Mouse (Mus musculus) adrenal gland, adult 2 months (tissue): ENCODE results near the gene Zfp949. TPM values are rescaled to one million over a fixed set of nuclear protein-coding genes. Genes with fewer than 3 reads are reported as not detected.
A peak's percentile ranks its signal among the peaks of the same experiment; 100 is the strongest.

Source experiments
- DNase-seq: peaks from one replicate; pipeline ENCODE4 v3.0.0; 2021
- long read RNA-seq: library from polyadenylated mRNA; stranded (forward); transcript quantifications from one replicate; pipeline ENCODE4 v2.0.0, GENCODE M21; 2021
- polyA plus RNA-seq: library from polyadenylated mRNA; depleted of rRNA; stranded (reverse); fragments of >200 nt; gene quantifications from 2 replicates; pipeline ENCODE4 v1.2.3, GENCODE M21; 2012; rRNA removed
- total RNA-seq, 2 experiments: library from RNA; stranded (reverse); gene quantifications; 2 replicates each; pipeline ENCODE4 v1.2.3; 2021

Zfp949 gene
- total RNA-seq = 10 to 100 TPM in 1 of 2 experiments, 1 to 10 TPM in 1; 9.1 to 10.9 TPM
- 0.95 and 1.4 TPM in 2 replicates for polyA plus RNA-seq
- long read RNA-seq, partial matches to known transcripts = 1 of 3 reads
- long read RNA-seq, other reads (novel, unspliced or antisense) = 1 of 3 reads

DNA sequence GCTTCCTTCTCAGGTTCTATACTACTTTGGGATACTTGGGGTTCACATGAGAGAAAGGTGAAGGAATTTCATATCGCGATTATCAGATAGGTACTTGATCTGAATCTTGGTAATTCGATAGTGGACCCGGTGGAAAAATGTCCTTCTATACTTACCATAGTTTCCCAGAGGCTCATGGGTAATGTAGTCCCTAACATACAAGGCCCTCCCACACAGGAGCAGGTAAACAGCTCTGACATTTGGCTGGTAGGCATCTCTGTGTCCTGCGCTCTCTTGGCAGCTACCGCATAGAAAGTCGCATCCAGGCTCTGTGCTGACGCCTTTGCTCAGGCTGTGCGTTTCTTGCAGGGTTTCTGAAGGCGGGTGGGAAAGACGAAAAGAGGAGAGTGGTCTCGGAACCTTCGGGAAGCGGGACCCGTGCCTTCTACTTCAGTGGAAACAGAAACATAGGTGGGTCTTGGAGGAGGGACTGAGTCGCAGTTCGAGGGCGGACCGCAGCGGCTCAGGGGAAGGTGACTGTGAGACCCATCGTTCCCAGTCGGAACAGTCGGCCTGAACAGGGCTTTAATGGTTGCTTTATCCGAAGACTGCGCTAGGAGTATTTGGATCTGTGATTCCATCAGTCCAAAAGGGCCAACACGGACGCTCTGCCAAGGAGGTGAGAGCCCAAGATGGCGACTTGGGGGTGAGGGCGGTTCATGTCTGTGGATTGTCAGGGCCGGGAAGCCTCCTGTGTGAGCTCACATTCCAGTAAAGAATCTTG is at the start of gene Zfp949:
TSS of gene Zfp949 (plus strand) at position 170 of the 763 bp plus-strand sequence.
- peak; percentile 83 for DNase-seq

DNA sequence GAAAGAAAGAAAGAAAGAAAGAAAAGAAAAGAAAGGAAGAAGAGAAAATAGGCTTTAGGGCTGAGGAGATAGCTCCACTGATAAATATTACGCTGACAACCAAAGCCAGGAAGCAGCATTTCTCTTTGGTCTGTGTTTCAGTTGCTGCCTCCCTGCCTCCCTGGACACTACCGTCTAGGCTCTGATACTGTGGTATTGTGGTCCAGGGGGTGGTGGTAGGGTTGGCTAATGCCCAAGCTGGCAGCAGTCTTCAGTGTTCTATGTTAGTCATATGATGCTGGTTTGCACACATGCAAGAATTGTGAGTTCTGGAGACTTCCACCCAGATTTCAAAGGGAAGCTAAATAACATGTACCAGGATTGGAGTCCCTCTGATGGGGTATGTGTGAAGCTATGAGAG is 47.7 kb upstream of the Zfp949 start:
- no peak for DNase-seq

DNA sequence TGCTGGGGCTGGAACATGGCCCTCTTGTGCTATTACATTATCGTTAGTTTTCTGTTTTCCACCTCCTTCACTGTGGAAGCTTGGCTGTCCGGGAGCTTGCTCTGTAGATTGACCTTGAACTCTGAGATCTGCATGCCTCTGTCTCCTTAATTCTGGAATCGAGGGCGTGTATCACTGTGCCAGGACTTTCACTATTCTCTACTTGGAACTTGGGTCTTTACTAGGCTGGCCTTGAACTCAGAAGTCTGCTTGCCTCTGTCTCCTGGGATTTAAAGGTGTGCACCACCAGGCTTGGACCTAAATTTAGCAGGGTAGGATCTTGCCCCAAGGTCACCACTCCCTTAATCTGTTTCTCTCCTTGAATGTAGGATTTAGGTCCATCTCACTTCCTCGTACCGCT is 46.0 kb upstream of the Zfp949 start:
- DNase-seq = no peak

DNA sequence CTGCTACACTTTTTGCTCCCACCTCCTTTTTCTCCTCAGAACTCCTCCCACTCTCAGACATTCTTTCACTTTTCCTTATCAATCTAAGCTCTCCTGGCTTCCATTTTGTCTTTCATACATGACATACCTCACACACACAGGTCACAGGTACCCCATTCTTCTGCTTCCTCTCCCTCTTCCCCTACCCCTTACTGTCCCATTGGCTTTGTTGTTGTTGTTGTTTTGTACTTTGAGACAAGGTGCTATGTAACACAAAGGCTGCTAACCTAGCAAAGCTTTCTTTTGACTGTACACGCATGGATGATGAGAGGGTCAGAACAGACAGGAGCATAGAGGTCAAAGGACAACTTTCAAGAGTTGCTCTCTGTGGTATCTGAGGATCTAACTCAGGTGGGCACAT is 32.3 kb upstream of the Zfp949 start:
- DNase-seq = no peak

DNA sequence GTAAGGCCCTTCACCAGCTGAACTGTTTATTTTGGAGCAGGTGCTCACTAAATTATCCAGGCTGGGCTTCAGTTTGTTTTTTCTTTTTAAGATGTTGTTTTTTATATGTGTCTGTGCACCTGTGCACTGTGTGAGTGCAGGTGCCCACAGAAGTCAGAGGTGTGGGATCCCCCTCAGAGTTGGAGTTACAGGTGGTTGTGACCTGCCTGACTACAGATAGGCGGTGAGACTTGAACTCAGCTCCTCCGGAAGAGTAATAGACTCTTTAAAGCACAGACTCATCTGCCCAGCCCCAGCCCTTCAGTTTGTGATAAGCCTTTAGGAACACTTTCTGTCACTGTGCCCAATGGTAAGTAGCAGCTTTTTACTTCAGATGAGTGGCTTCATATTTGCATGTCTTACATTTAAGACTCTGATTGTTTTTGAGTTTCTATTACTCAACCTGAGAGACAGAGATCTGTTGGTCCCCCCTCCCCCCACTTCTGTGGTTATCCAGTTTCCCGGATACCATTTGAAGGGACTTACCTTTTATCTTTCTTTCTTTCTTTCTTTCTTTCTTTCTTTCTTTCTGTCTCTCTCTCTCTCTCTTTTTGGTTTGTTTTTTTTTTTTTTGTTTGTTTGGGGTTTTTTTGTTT is 31.3 kb upstream of the Zfp949 start:
- no peak for DNase-seq

DNA sequence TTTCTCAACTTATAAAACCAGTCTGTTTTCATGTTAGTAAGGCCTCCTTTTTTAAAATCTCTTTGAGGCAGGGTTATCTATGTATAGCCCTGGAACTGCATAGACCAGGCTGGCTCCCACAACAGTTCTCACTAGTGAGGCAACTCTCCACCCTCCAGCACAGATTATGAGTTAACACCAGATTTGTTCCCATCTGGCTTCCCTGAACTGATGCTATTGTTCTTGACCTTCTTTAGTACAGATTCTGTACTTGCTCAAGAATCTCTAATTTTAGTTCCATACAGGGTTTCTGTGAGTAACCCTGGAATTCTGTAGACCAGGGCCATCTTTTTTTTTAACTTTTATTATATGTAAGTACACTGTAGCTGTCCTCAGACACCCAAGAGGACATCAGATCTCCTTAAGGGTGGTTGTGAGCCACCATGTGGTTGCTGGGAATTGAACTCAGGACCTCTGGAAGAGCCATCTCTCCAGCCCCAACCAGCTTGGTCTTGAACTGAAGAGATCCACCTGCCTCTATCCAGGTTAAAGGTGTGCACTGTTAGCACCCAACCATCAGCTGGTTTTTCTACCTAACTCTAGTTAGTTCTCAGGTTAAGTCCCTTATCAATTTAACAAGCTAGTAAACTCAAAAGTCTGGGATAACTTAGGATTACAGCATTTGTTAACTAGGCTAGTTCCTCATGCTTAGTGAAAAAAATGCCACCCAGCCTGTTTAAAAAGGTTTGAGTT is 28.3 kb upstream of the Zfp949 start:
- DNase-seq = no peak

DNA sequence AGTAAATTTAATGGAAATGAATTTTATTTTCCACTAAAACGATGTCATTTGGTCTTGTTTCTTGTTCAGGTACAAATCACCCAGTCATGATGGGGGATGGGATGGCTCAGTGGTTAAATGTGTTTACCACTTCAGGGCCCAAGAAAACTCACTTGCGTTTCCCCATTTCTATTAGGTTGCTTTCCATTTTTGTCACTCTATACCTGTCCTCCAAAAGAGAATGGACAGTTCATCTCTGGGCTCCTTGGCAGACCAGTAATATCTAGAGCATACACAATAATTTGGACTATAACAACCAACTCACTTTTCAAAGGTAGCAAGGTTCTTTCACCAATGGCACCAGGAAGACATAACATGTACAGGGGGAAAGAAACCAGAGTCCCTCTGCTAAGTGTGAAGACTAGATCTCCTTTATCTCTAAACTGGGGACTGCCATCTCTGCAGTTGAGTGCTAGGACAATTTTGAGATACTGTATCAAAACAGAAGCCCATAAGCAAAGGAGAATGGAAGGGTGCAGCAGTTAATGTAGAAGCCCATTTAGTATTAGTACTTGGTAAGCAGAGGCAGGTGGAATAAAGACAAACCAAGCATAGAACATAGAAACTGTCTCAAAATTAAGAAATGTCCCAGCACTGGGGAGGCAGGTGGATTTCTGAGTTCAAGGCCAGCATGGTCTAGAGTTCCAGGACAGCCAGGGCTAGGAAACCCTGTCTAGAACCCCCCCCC is 27.5 kb upstream of the Zfp949 start:
- no peak for DNase-seq

DNA sequence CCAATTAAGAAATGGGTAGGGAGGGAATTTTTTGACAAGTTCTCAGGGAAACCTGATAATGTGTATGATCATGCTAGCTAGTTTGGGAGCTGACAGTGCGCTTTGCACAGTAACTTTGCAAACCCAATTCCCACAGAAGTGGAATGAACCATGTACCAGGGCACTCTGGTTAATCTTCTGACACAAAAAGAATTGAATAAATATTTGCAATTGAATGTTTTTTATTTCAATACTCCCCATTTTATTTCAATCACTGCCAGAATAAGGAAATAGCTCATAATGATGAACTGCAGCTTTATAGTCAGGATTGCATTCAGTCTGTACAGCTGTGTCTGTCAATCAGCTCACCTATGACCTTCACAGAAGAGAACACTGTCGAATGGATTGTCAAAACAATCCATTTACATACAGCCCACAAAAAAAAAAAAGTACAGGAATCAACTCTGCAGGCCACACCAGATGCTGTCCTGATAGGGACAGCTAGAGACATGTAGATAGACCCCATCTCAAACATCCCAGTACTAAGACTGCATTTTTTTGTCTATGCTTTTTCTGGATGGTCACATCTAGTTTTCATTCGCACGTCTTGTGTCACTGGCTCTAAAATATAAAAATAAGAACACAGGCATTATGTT is 26.9 kb upstream of the Zfp949 start:
- no peak for DNase-seq

DNA sequence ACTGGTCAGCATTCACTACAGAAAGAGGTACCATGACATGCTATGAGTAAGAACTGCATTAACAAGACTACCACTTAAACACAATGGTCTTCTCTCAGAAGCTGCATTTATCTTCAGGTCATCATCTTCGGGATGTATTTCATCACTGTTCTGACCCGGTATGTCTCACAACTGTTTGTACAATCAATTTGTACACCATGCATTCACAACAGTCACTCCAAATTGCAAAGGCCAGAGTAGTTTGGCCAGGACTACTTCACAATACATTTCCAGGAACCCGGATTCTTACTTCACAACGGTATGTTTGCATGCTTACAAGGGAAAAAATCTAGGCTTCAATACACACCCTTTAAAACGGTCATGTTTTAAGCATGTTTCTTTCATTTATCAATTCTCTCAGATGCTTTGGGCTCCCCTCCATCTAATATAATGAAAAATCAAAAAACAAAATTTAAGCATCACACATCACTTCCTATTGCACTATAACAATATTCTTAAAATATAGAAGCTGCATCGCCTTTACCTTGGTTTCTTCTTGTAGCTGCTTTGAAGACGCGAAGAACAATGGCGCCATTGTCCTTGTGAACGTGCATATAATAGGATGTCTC is 25.8 kb upstream of the Zfp949 start:
- DNase-seq = no peak

DNA sequence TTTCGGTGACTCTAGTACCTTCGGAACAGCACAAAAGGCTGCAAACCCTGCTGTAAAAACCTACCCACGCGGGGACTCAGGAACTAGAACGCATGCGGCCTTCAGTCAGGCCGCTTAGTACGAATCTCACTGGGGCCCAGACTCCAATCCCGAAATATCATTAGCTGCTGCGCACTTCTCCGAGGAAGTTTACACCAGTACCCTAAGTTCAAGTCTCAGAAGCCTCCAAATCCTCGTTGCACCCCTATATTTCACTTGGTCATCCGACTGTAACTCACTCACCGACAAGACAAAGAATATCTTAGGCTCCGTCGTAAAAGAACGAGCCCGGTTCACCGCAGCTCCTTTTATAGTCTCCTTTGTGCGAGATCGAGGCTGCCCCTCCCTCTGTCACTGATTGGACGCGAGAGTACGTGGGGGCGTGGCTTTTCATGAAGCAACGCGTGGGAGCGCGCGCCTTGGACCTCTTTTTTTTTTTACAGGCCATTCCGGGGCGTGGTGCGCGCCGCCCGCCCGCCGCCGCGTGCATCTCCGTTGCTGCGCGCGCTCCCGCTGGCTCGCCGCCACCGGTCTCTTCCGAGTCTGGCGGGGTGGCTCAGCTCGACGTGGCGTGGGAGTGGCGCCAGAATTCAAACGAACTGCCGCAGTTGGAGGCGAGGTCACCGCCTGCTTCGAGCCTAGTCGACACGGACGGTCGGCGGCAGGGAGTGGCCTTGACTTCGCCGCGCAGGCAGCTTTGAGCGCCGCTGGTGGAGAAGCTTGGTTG is 25.1 kb upstream of the Zfp949 start:
- DNase-seq = peak; percentile 98

DNA sequence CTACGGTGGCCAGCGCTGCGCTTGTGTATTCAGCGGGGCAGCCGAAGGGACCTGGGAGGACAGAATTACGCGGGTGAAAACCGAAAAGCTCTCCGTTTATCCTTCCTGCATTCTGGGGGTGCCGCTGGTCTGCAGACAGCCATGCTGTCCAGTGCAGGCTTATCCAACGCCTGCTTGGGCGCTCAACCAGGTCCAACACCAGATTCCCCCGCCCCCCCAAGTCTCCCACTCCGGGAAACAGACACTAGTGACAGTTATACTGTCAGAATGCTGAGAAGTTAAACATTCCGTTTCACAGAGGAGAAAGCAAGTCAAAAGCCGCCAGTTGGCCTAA is 24.5 kb upstream of the Zfp949 start:
- DNase-seq = no peak

DNA sequence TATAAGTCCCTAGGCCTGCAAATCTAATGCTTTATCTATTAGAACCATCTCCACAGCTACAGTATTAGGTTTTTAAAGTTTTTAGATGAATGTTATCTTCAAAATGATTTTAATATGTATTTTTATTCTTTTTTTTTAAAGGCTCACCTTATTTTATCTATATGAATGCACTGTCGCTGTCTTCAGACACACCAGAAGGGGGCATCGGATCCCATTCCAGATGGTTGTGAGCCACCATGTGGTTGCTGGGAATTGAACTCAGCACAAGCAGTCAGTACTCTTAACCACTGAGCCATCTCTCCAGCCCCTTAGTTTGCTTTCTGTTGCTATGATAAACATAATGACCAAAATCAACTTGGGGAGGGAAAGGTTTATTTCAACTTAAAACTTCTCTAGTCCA is 23.5 kb upstream of the Zfp949 start:
- no peak for DNase-seq

DNA sequence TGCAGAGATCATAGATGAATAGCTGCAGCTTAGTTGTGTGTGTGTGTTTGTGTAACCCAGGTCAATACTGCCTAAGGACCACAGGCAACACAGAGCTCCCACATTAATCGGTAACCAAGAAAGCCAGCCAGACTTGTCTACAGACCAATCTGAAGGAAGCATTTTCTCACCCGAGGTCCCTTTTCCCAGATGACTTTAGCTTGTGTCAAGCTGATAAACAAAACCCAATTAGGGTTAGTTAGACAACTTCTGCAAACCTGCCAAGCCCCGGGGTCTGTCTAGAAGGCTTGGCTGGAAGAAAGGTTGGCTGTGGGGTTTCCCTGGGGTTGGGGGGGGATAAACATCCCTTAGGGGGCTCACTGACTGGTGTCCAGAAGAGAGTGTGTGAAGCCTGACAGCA is 23.0 kb upstream of the Zfp949 start:
- no peak for DNase-seq

DNA sequence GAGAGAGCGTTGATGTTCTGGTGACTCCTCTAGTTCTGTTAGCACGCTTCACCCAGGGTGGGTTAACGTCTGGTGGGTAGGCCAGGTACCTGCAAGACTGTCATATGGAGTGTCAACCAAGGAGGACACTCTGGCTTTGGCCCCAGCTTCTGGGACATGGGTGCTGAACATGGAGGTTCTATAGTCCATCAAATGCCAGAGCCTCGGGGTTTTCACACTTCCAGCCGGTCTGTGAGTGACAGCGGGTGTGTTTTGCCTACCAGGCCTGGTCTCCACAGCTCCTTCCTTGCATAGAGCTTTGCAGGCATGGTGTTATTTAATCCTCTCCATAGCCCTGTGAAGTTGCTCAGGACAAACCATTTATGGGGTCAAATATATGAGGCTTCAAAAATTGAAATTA is 22.5 kb upstream of the Zfp949 start:
- DNase-seq = no peak

DNA sequence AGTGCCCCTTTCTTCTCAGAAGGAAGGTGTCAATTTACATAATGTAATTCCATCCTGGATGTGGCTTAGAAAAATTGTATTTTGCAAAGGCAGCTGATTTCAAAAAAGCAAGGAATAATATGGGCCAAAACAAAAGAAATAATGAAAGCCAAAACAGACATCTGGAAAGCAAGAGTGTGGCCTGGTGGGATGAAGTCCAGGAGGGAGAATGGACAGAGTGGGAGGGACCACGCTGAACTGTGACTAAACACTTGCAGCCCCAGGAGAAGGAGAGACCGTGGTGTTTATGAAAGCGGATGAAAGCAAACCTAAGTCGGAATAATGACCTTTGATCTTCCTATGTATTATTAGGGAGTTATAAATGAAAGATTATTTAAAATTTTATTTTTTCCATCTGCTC is 19.9 kb upstream of the Zfp949 start:
- no peak for DNase-seq

DNA sequence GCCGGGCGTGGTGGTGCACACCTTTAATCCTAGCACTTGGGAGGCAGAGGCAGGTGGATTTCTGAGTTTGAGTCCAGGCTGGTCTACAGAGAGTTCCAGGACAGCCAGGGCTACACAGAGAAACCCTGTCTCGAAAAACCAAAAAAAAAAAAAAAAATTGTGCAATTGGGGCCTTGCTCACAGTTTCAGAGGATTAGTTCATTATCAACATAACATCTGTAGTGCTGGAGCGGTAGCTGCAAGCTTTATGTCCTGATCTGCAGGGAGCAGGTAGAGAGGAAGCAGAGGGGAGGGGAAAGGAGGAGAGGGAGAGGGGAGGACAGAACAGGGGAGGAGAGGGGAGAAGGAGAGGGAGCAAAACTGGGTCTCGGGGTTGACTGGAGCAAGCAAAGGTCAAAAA is 19.1 kb upstream of the Zfp949 start:
- DNase-seq = no peak

DNA sequence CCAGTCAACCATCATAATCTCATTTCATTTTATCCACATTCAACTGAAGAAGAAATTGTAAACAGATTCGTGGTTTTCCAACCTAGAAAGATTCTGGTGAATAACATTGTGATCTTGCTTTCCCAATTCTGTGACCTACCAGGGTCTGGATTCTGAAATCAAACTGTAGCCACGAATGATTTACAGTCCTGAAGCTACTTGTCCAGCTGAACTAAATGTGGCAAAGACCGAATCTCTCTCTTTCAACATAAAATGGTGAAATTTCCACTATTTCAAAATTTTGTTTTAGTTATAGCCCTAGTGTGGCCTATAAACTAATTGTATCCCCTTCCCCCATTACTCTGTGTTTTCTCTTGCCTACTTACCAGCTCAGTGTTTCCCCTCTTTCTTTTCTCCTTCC is 18.2 kb upstream of the Zfp949 start:
- DNase-seq = peak; percentile 33

DNA sequence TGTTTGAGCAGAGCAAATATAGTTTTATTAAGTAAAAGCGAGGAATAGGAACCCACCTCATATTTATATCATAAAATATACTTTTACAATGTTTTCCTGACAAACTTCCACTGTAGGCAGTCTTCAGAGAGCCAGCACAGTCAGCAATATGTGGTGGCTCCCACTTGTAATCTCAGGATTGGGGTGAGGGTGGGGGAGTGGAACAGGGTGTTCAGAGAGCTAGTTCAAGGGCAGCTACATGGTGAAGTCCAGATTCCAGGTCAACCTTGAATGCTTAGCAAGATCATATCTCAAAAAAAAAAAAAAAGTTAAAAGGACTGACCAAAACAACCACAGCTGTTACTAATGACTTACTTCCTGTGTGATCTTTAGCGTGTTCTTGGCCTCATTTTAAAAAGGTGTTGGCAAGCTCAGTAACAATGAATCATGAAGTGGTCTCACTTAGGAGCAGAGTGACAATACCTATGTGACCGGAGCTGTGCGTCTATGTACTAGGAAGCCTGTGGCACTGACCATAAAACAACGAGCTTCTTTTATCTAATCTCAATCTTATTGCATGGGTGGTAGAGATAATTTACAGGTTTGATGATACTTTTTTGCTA is 17.7 kb upstream of the Zfp949 start:
- peak; percentile 66 for DNase-seq

DNA sequence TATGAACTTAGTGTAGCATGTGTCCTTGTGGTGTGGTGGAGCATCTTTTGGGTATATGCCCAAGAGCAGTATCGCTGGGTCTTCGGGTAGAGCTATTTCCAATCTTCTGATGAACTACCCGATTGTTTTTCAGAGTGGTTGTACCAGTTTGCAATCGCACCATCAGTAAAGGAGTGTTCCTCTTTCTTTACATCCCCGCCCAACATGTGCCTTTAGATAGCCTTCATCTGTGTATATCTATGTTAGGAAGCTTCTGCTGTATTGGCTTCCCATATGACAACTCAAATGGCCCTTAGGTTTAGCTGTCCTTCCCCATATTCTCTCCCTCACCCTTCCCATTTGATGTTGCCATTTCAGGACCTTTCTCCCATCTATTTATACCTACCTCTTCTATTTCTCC is 13.7 kb upstream of the Zfp949 start:
- DNase-seq = no peak

DNA sequence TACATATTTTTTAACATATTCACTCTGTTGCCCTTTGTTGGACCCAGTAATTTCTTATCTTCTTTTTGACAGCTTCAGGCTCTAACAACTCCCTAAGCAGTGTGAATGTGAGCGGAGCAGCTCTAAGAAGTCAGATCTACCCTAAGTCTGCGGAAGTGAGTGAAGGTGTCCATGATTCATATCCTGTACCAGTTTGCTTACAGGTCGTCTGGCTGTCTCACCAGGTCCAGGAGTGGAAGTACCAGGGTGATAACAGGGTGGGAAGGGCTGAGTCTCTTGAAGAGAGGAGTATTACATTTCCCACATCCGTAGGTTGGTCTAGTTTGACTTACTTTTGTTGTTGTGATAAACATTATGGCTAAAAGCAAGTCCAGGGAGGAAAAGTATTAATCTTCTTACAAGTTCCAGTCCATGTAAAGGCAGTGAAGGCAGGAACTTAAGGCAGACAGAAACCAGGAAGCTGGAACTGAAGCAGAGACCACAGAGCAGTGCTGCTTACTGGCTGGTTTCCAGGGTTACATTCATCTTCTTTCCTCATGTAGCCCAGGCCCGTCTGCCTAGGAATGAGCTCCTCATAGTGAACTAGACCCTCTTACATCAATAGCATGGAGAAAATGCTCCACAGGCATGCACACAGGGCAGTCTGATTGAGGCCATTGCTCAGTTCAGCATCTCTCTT is 8.1 kb upstream of the Zfp949 start:
- no peak for DNase-seq
